Mouse (Mus musculus): ENCODE measurements around the gene Ssb.

GRCm38 (mm10) chr2:69885050-69885449 lies 23.7 kb downstream of the Ssb start:
- no peak for TF ChIP-seq CTCF (IDR thresholded peaks at IDR 0.05; ENCODE audit: low read depth, low read length)
- TF ChIP-seq POLR2A (IDR thresholded peaks at IDR 0.05; ENCODE audit: insufficient read depth, low read length) = no peak
- TF ChIP-seq EP300 (IDR thresholded peaks at IDR 0.05; ENCODE audit: insufficient read depth, low read depth, low read length) = no peak
